Mouse (Mus musculus) megakaryocyte, embryonic 14.5 days (primary cell): ENCODE measurements around the gene Crygc. TPM values are rescaled to one million over a fixed set of nuclear protein-coding genes. Genes with fewer than 3 reads are reported as not detected.

Experiments used
- H3K27me3 ChIP-seq: replicated peaks from 2 replicates; pipeline ENCODE3; 2012; ENCODE audit warnings: inconsistent platforms
- H3K36me3 ChIP-seq: replicated peaks from 2 replicates; pipeline ENCODE3; 2012; ENCODE audit warnings: low read length, inconsistent platforms, mixed read lengths
- H3K4me1 ChIP-seq: 2 replicates; pipeline ENCODE4 v1.6.1; 2012; ENCODE audit warnings: inconsistent platforms
- H3K4me3 ChIP-seq: replicated peaks from 2 replicates; pipeline ENCODE3; 2012; ENCODE audit warnings: moderate library complexity, mild to moderate bottlenecking, inconsistent platforms
- H3K9me3 ChIP-seq: 2 replicates; pipeline ENCODE4 v1.6.1; 2012; ENCODE audit warnings: inconsistent platforms
- FLI1 ChIP-seq: IDR thresholded peaks from 2 replicates; pipeline ENCODE4 v1.6.1; 2012; ENCODE audit warnings: low read length, inconsistent platforms, mixed read lengths
- GATA1 ChIP-seq: IDR thresholded peaks from 3 replicates; pipeline ENCODE4 v1.6.1; 2012; ENCODE audit warnings: mixed read lengths, low read length, inconsistent platforms, borderline replicate concordance
- polyA plus RNA-seq: library from polyadenylated mRNA; stranded (reverse); fragments of >175 nt; gene quantifications from 2 replicates; pipeline ENCODE4 v1.2.3, GENCODE M21; 2012; ENCODE audit warnings: low replicate concordance; ENCODE audit not compliant: insufficient read depth

The Crygc gene
- polyA plus RNA-seq, 1 experiment: not detected

GRCm38 (mm10) chr1:65037542-65037941 is 35.9 kb downstream of the Crygc start:
- Histone ChIP-seq H3K27me3 (no peaks in the 10 kb centered on the region), H3K9me3 (no peaks in the 10 kb centered on the region), H3K4me1 (peaks cover 4% of the 10 kb centered on the region; the same call in 1 of the 2 replicates), H3K36me3 (no peaks in the 10 kb centered on the region), H3K4me3 (no peak overlapping the region)
- TF ChIP-seq FLI1 (no peak), GATA1 (no peak)

DNA sequence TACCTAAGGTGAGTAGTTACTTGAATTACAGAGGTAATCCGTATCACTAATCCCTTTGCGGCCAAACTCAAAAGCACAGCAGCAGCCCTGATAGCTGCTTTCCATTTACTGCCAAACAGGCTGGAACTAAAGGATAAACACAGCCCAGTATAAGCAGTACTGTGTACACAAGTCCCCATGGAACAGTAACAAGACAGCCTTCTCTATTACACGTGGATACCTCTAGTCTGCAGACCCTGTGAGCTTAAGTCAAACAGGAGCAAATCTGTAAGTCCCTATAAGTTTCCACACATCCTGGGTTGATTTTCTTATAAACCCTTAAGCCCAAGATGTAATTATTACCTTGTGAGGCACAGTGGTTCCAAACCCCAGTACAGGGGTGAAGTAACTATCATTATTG is 38.0 kb downstream of the Crygc start:
- no peak for TF ChIP-seq FLI1
- TF ChIP-seq GATA1: no peak

DNA sequence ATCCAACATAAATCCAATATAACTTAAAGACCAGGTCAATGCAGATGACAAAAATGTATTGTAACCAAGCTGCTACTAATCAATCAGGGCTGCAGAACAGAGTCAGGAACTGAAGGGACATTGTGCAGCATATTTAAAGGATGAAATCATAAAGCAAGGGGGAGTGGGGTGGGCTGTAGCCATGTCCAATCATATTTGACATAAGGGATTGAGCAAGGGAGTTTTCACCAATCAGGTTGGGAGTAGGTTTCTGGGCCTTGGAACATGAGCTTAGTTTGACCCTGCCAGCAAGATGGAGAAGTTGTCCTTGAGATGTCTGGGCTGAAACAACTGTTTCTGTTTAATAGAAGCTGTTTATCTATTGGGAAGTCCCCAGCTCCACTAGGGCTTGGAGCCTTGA is 40.8 kb downstream of the Crygc start, which contains the start of gene Akr1cl:
Akr1cl (minus strand) TSS at position 119 of the 400 bp plus-strand sequence.
- Histone ChIP-seq H3K4me3 (no peak within 1 kb of the TSS), H3K27me3 (no peaks in the 10 kb centered on the region), H3K4me1 (no peaks in the 10 kb centered on the region), H3K9me3 (no peaks in the 10 kb centered on the region), H3K36me3 (no peaks in the 10 kb centered on the region)
- TF ChIP-seq FLI1 (no peak), GATA1 (no peak)

More for the DNA sequence above, 38.0 kb downstream of the Crygc start:
- no peak overlapping the region for H3K4me3 ChIP-seq
- H3K36me3 ChIP-seq: no peaks in the 10 kb centered on the region
- no peaks in the 10 kb centered on the region for H3K4me1 ChIP-seq
- no peaks in the 10 kb centered on the region for H3K27me3 ChIP-seq
- no peaks in the 10 kb centered on the region for H3K9me3 ChIP-seq

DNA sequence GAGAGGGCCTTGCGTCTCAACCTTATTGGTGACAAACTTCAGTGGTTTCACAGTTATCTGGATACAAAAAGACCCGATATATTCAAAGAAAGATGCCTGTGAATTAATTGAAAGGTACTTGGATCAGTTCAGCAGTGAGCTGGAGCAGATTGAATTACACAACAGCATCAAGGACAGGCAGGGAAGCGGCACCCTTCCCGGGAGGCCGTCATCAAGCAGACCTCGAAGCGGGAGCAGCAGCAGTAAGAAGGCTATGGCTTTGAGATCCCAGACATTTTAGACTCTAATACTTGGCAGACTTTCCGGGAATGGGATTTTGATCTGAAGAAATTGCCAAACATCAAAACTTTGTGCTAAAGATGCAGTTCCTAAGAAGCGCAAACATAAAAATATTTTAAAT is 45.3 kb downstream of the Crygc start:
- Histone ChIP-seq H3K4me1 (no peaks in the 10 kb centered on the region), H3K36me3 (no peaks in the 10 kb centered on the region), H3K27me3 (no peaks in the 10 kb centered on the region), H3K4me3 (no peak overlapping the region), H3K9me3 (no peaks in the 10 kb centered on the region)
- TF ChIP-seq GATA1 (no peak), FLI1 (no peak)

Other genes with a start within 250 kb of the Crygc start
- 0.89 TPM in 1 of 2 replicates, not detected in the other for gene Plekhm3, start 116.9 kb downstream of the Crygc start, polyA plus RNA-seq
- gene Akr1cl, start 40.9 kb downstream of the Crygc start, polyA plus RNA-seq: not detected in 2 replicates
- not detected in 2 replicates for gene Cryge, start 22.5 kb downstream of the Crygc start, polyA plus RNA-seq
- not detected in 2 replicates for gene Crygd, start 10.2 kb downstream of the Crygc start, polyA plus RNA-seq
- gene Crygb, start 8.6 kb upstream of the Crygc start, polyA plus RNA-seq: not detected in 2 replicates
- not detected in 2 replicates for gene Cryga, start 29.7 kb upstream of the Crygc start, polyA plus RNA-seq
- gene Gm28845, start 45.9 kb upstream of the Crygc start, polyA plus RNA-seq: not detected in 2 replicates
- not detected in 2 replicates for gene D630023F18Rik, start 49.5 kb upstream of the Crygc start, polyA plus RNA-seq
- gene Idh1, start 112.8 kb upstream of the Crygc start, polyA plus RNA-seq: 3.3 TPM in 1 of 2 replicates, not detected in the other
- 1.6 and 2.6 TPM in 2 replicates for gene Pikfyve, start 113.0 kb upstream of the Crygc start, polyA plus RNA-seq
- not detected in 2 replicates for gene Pth2r, start 208.4 kb upstream of the Crygc start, polyA plus RNA-seq